Comparison of ENCODE assay signal across 26 mouse cellular contexts in the genomic region with DNA sequence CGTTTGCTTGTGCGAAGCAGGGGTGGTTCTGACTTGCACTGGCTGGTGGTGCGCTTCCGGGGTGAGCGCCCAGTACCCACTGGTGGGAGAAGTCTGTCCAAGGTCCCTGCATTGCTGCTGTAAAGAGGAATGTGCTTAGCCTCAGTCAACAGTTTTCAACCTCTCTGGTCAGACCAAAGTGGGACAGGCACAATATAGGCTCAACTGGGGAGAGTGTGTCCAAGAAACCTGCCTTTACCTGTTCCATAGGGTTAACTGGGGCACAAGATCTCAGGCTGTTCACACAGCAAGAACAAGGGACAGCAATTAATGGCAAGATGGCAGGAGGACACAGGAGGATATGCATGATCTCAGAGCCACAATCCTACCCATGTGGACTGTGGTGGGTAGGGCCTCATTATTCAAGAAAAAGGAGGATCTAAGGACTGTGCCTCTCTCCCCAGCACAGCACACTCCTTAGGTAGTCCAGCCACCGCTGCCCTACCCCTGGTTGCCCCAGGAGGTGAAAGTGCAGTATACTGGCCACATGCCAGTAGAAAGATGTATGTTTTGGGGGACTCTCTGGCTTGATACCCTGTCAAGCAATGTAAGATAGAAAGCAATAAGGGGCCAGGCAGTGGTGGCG. TPM values are rescaled to one million over a fixed set of nuclear protein-coding genes. Genes with fewer than 3 reads are reported as not detected.
DNase-seq lines count a peak whose midpoint lies in the region; ATAC-seq and TF ChIP-seq lines count a peak whose summit lies in the region.
"Had no signal": no experiment of that assay in that cellular context is flagged by ENCODE, and none has a peak within 500 bp of the region (broad histone marks: within the 10 kb centered on the region; RNA-seq: fewer than 3 reads in every experiment).

No protein-coding gene starts in this region.

- no peak overlapping the region for H3K9ac ChIP-seq in midbrain, embryonic 13.5 days (replicated peaks)
- H3K9ac ChIP-seq in stomach, postnatal 0 days (ENCODE audit: low read length): no peak overlapping the region
- H3K9ac ChIP-seq: forebrain, embryonic 12.5 days; heart, embryonic 13.5 days; hindbrain, embryonic 15.5 days; limb, embryonic 15.5 days; midbrain, embryonic 12.5 days; neural tube, embryonic 13.5 days had no signal

- H3K4me3 ChIP-seq in heart, embryonic 10.5 days: no peak overlapping the region
- no peak overlapping the region for H3K4me3 ChIP-seq in midbrain, embryonic 10.5 days
- H3K4me3 ChIP-seq in midbrain, embryonic 13.5 days (replicated peaks): no peak overlapping the region
- no peak overlapping the region for H3K4me3 ChIP-seq in stomach, postnatal 0 days (ENCODE audit: low read depth, low read length)
- H3K4me3 ChIP-seq: erythroblast, embryonic 14.5 days; forebrain, embryonic 12.5 days; heart, embryonic 13.5 days; hindbrain, embryonic 10.5 days; hindbrain, embryonic 15.5 days; limb, embryonic 15.5 days; midbrain, embryonic 12.5 days; neural tube, embryonic 13.5 days had no signal

- H3K4me2 ChIP-seq in midbrain, embryonic 13.5 days (replicated peaks): no peak overlapping the region
- H3K4me2 ChIP-seq in stomach, postnatal 0 days (replicated peaks; ENCODE audit: low read depth): no peak overlapping the region
- H3K4me2 ChIP-seq: forebrain, embryonic 12.5 days; heart, embryonic 13.5 days; hindbrain, embryonic 15.5 days; limb, embryonic 15.5 days; midbrain, embryonic 12.5 days; neural tube, embryonic 13.5 days had no signal

- peaks cover 33% of the 10 kb centered on the region for H3K4me1 ChIP-seq in heart, embryonic 10.5 days
- peaks cover 6% of the 10 kb centered on the region; the same call in 1 of the 2 replicates for H3K4me1 ChIP-seq in midbrain, embryonic 10.5 days
- H3K4me1 ChIP-seq in midbrain, embryonic 13.5 days (replicated peaks): peaks cover 30% of the 10 kb centered on the region
- H3K4me1 ChIP-seq in stomach, postnatal 0 days (replicated peaks; ENCODE audit: control insufficient read depth, insufficient read depth): peaks cover 7% of the 10 kb centered on the region

- 92% methylated on average over 7 of the region's 7 CpGs for WGBS in heart, embryonic 10.5 days
- WGBS in midbrain, embryonic 10.5 days: 93% methylated on average over 7 of the region's 7 CpGs
- whole genome bisulfite sequencing in midbrain, embryonic 13.5 days: 94% methylated on average over 7 of the region's 7 CpGs
- 93% methylated on average over 7 of the region's 7 CpGs for WGBS in stomach, postnatal 0 days

- no peak for ATAC-seq in midbrain, embryonic 13.5 days
- no peak for ATAC-seq in stomach, postnatal 0 days (ENCODE audit: low FRiP score, low TSS enrichment)
- ATAC-seq: inflammation-experienced regulatory T-cells, adult 6 months; Patski had no signal

- no peak for TF ChIP-seq EP300 in stomach, postnatal 0 days (optimal IDR thresholded peaks at IDR 0.05)

- H3K36me3 ChIP-seq in heart, embryonic 10.5 days: peaks cover 38% of the 10 kb centered on the region
- H3K36me3 ChIP-seq in midbrain, embryonic 10.5 days: peaks cover 29% of the 10 kb centered on the region
- peaks cover 35% of the 10 kb centered on the region for H3K36me3 ChIP-seq in midbrain, embryonic 13.5 days
- H3K36me3 ChIP-seq in stomach, postnatal 0 days (ENCODE audit: control insufficient read depth, insufficient read depth, low read length): peaks cover 13% of the 10 kb centered on the region; the same call in 1 of the 2 replicates

- H3K9me3 ChIP-seq in heart, embryonic 10.5 days: no peaks in the 10 kb centered on the region
- no peaks in the 10 kb centered on the region for H3K9me3 ChIP-seq in midbrain, embryonic 10.5 days (replicated peaks)
- no peaks in the 10 kb centered on the region for H3K9me3 ChIP-seq in midbrain, embryonic 13.5 days
- no peaks in the 10 kb centered on the region for H3K9me3 ChIP-seq in stomach, postnatal 0 days (ENCODE audit: control insufficient read depth, low read length)
- H3K9me3 ChIP-seq: forebrain, embryonic 12.5 days; heart, embryonic 13.5 days; hindbrain, embryonic 10.5 days; hindbrain, embryonic 15.5 days; limb, embryonic 15.5 days; midbrain, embryonic 12.5 days; neural tube, embryonic 13.5 days had no signal

- H3K27me3 ChIP-seq in heart, embryonic 10.5 days (ENCODE audit: insufficient read depth, poor library complexity, severe bottlenecking): no peaks in the 10 kb centered on the region
- no peaks in the 10 kb centered on the region for H3K27me3 ChIP-seq in midbrain, embryonic 10.5 days (ENCODE audit: low read depth, poor library complexity, severe bottlenecking)
- H3K27me3 ChIP-seq in midbrain, embryonic 13.5 days: no peaks in the 10 kb centered on the region
- no peaks in the 10 kb centered on the region for H3K27me3 ChIP-seq in stomach, postnatal 0 days (ENCODE audit: control insufficient read depth, insufficient read depth, low read length)
- H3K27me3 ChIP-seq: forebrain, embryonic 12.5 days; heart, embryonic 13.5 days; hindbrain, embryonic 15.5 days; limb, embryonic 15.5 days; midbrain, embryonic 12.5 days; neural tube, embryonic 13.5 days; Patski had no signal

- DNase-seq in cerebellum, adult 9-10 months: peak; percentile 52
- no peak for DNase-seq in cerebellum, postnatal 4 days (ENCODE audit: low spot score in 2 of 2)
- peak; percentile 75 for DNase-seq in heart, embryonic 10.5 days (ENCODE audit: low spot score)
- no peak for DNase-seq in heart, adult 8-10 months (ENCODE audit: low spot score)
- peak; percentile 8 for DNase-seq in midbrain, embryonic 10.5 days (ENCODE audit: low spot score)
- DNase-seq in stomach, postnatal 0 days (ENCODE audit: low spot score): peak; percentile 11
- DNase-seq: adrenal gland, postnatal 25 days; gastrocnemius, postnatal 14 days; heart, adult 18-20 months; heart, postnatal 10 days; kidney, adult 2 months; kidney, postnatal 10 days; left cerebral cortex, postnatal 4 days; lung, postnatal 36 days; thymus, postnatal 36 days had no signal

- no peak overlapping the region for H3K27ac ChIP-seq in heart, embryonic 10.5 days
- H3K27ac ChIP-seq in midbrain, embryonic 10.5 days (replicated peaks): no peak overlapping the region
- no peak overlapping the region for H3K27ac ChIP-seq in midbrain, embryonic 13.5 days
- no peak overlapping the region for H3K27ac ChIP-seq in stomach, postnatal 0 days (replicated peaks)
- H3K27ac ChIP-seq: forebrain, embryonic 12.5 days; heart, embryonic 13.5 days; hindbrain, embryonic 10.5 days; hindbrain, embryonic 15.5 days; limb, embryonic 15.5 days; midbrain, embryonic 12.5 days; neural tube, embryonic 13.5 days had no signal

- no peak for TF ChIP-seq CTCF in stomach, postnatal 0 days (IDR thresholded peaks at IDR 0.05; ENCODE audit: low read depth)

RNA-seq across cellular contexts. Expression of a gene that starts 9.7 kb away (rescaled TPM):
- polyA plus RNA-seq in heart, embryonic 10.5 days (2016; fragmentation: Nextera tagmentation; extraction: Ambion mirVana): 67.3 and 83.6 TPM in 2 replicates
- total RNA-seq in heart, adult 8-10 months (2022): 10 to 100 TPM; 26.8 to 39.2 (median 35.0) TPM
- polyA plus RNA-seq in midbrain, embryonic 10.5 days (2016; fragmentation: Nextera tagmentation; extraction: Ambion mirVana): 49.8 and 59.3 TPM in 2 replicates
- 71.2 and 82.5 TPM in 2 replicates for polyA plus RNA-seq in midbrain, embryonic 13.5 days (2015; fragmentation: Nextera tagmentation; extraction: Ambion mirVana)
- 37.1 and 39.7 TPM in 2 replicates for polyA plus RNA-seq in stomach, postnatal 0 days (2015; fragmentation: Nextera tagmentation; extraction: Ambion mirVana)

RNA-seq across cellular contexts. Expression of a gene that starts 16.6 kb away (rescaled TPM):
- polyA plus RNA-seq in heart, embryonic 10.5 days (2016; fragmentation: Nextera tagmentation; extraction: Ambion mirVana): 56.1 and 62.9 TPM in 2 replicates
- 10 to 100 TPM; 34.3 to 42.6 (median 35.0) TPM for total RNA-seq in heart, adult 8-10 months (2022)
- polyA plus RNA-seq in midbrain, embryonic 10.5 days (2016; fragmentation: Nextera tagmentation; extraction: Ambion mirVana): 82.0 and 85.4 TPM in 2 replicates
- 71.7 and 72.8 TPM in 2 replicates for polyA plus RNA-seq in midbrain, embryonic 13.5 days (2015; fragmentation: Nextera tagmentation; extraction: Ambion mirVana)
- 28.3 and 28.4 TPM in 2 replicates for polyA plus RNA-seq in stomach, postnatal 0 days (2015; fragmentation: Nextera tagmentation; extraction: Ambion mirVana)

RNA-seq across cellular contexts. Expression of a gene that starts 17.6 kb away (rescaled TPM):
- 36.0 and 37.0 TPM in 2 replicates for polyA plus RNA-seq in heart, embryonic 10.5 days (2016; fragmentation: Nextera tagmentation; extraction: Ambion mirVana)
- total RNA-seq in heart, adult 8-10 months (2022): 10 to 100 TPM; 11.0 to 18.7 (median 14.0) TPM
- polyA plus RNA-seq in midbrain, embryonic 10.5 days (2016; fragmentation: Nextera tagmentation; extraction: Ambion mirVana): 34.6 and 48.0 TPM in 2 replicates
- 68.1 and 70.2 TPM in 2 replicates for polyA plus RNA-seq in midbrain, embryonic 13.5 days (2015; fragmentation: Nextera tagmentation; extraction: Ambion mirVana)
- polyA plus RNA-seq in stomach, postnatal 0 days (2015; fragmentation: Nextera tagmentation; extraction: Ambion mirVana): 15.9 and 18.3 TPM in 2 replicates

RNA-seq across cellular contexts. Expression of a gene that starts 24.0 kb away (rescaled TPM):
- 15.0 and 16.6 TPM in 2 replicates for polyA plus RNA-seq in heart, embryonic 10.5 days (2016; fragmentation: Nextera tagmentation; extraction: Ambion mirVana)
- 1 to 10 TPM; 1.2 to 1.6 (median 1.5) TPM for total RNA-seq in heart, adult 8-10 months (2022)
- 36.4 and 56.1 TPM in 2 replicates for polyA plus RNA-seq in midbrain, embryonic 10.5 days (2016; fragmentation: Nextera tagmentation; extraction: Ambion mirVana)
- polyA plus RNA-seq in midbrain, embryonic 13.5 days (2015; fragmentation: Nextera tagmentation; extraction: Ambion mirVana): 171 and 176 TPM in 2 replicates
- polyA plus RNA-seq in stomach, postnatal 0 days (2015; fragmentation: Nextera tagmentation; extraction: Ambion mirVana): 22.9 and 26.8 TPM in 2 replicates
- polyA plus RNA-seq: erythroblast, embryonic 14.5 days had no signal

RNA-seq across cellular contexts. Expression of a gene that starts 54.7 kb away (rescaled TPM):
- polyA plus RNA-seq in heart, embryonic 10.5 days (2016; fragmentation: Nextera tagmentation; extraction: Ambion mirVana): 87.2 and 97.0 TPM in 2 replicates
- total RNA-seq in heart, adult 8-10 months (2022): 10 to 100 TPM; 57.8 to 71.4 (median 65.0) TPM
- polyA plus RNA-seq in midbrain, embryonic 10.5 days (2016; fragmentation: Nextera tagmentation; extraction: Ambion mirVana): 95.6 and 110 TPM in 2 replicates
- 198 and 209 TPM in 2 replicates for polyA plus RNA-seq in midbrain, embryonic 13.5 days (2015; fragmentation: Nextera tagmentation; extraction: Ambion mirVana)
- 50.2 and 52.7 TPM in 2 replicates for polyA plus RNA-seq in stomach, postnatal 0 days (2015; fragmentation: Nextera tagmentation; extraction: Ambion mirVana)

Comparison
In these comparisons a context has a peak if more than half of its experiments do, and no peak if none do; other contexts are left out.
1. DNase-seq: peak in cerebellum, adult 9-10 months (single experiment), heart, embryonic 10.5 days (single experiment), midbrain, embryonic 10.5 days (single experiment) and stomach, postnatal 0 days (single experiment); none in cerebellum, postnatal 4 days (0 of 2) and heart, adult 8-10 months (single experiment).